Mouse (Mus musculus) thymus, adult 2 months (tissue): ENCODE data around the gene Snx9.

Experiments
- CTCF ChIP-seq: fragments of 200-500 bp; IDR thresholded peaks from 2 replicates; pipeline ENCODE4 v1.5.1; 2012; ENCODE audit warnings: mild to moderate bottlenecking, control low read depth, low read length, moderate library complexity, borderline replicate concordance; ENCODE audit not compliant: control insufficient read depth, poor library complexity, insufficient read depth; ENCODE audit errors: extremely low read depth
- POLR2A ChIP-seq: fragments of 200-500 bp; IDR thresholded peaks from 2 replicates; pipeline ENCODE4 v1.6.1; 2012; ENCODE audit warnings: mild to moderate bottlenecking, low read length, control low read depth, moderate library complexity; ENCODE audit not compliant: control insufficient read depth, poor library complexity, insufficient read depth; ENCODE audit errors: extremely low read depth

GRCm38 (mm10) chr17:5977056-5977920 is 136.2 kb downstream of the Snx9 start:
- no peak for TF ChIP-seq CTCF
- TF ChIP-seq POLR2A: no peak
